Mouse (Mus musculus) heart, adult 2 months (tissue): ENCODE data around the gene Nabp2.

Experiments used
- CTCF ChIP-seq: fragments of 200-600 bp; IDR thresholded peaks from 2 replicates; pipeline ENCODE4 v1.8.1; 2022; ENCODE audit warnings: antibody characterized with exemption, mild to moderate bottlenecking, moderate library complexity
- POLR2A ChIP-seq: fragments of 200-500 bp; IDR thresholded peaks from 2 replicates; pipeline ENCODE4 v1.6.1; 2011; ENCODE audit warnings: mild to moderate bottlenecking, low read depth, low read length, control low read depth; ENCODE audit not compliant: insufficient read depth

GRCm38 (mm10) chr10:128385902-128386301, 25.4 kb downstream of the Nabp2 start:
- TF ChIP-seq POLR2A (no peak), CTCF (no peak)
